Mouse (Mus musculus): ENCODE data around the gene Cemip.

- no peak for TF ChIP-seq POLR2A (IDR thresholded peaks at IDR 0.05; ENCODE audit: insufficient read depth, low read depth, low read length)
- TF ChIP-seq CTCF (IDR thresholded peaks at IDR 0.05): no peak
- TF ChIP-seq EP300 (IDR thresholded peaks at IDR 0.05; ENCODE audit: insufficient read depth, low read depth, low read length): no peak
Measured at GRCm38 (mm10) chr7:84106942-84107341, 20.6 kb upstream of the Cemip start.
